Mouse (Mus musculus): ENCODE results near the gene Rbfox1. TPM values are rescaled to one million over a fixed set of nuclear protein-coding genes. Genes with fewer than 3 reads are reported as not detected.

The Rbfox1 gene
- polyA plus RNA-seq (2012; ENCODE audit: insufficient read depth, insufficient read length, low replicate concordance, missing spikeins): not detected in 2 replicates

DNA sequence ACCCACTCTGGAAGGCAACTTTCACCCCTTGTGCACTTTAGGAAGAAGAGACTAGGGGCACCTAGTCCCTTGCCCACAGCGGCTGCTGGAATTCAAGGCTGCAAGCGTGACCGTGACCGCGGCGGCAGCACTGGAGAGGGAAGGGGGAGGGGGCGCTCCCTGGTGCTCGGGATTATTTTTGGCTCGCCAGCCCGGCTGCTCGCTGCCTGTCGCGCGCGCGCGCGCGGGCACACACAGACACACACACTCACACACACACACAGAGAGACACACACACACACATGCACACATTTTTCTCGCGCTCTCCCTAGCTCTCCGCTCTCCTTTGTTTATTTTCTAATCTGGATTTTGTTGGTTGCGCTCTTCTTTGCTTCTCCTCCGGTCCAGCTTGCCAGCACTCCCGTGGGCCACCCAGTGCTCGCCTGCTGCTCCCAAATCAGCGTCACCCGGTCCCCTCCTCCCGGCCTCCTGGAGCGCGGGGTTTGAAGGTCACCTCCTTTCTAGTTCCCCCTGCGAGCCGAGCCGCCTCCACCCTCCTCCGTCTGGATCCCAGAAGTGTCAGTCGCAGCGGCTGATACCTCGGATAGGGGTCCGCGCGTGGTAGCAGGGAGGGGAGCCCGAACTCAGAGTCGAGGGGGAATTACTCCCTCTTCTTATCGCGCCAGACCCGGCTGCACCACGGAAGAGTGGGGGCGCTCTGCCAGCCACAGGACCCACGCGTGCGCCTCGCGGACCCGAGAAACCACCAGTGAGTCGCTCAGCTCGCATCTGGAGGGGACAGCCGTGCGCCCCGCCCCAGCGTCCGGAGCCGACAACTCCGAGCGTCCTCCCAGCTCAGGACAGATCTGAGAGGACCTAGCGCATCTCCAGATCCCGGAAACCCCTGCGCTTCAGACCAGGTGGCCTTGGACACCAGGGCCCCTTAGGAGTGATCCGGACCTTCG, at the start of gene Rbfox1:
TSS of gene Rbfox1 (plus strand) at position 610 of the 944 bp plus-strand sequence.
- Histone ChIP-seq H3K4me1 (ENCODE audit: control insufficient read depth, insufficient read depth, low read length) (peaks cover 11% of the 10 kb centered on the region; the same call in 1 of the 2 replicates), H3K4me3 (ENCODE audit: insufficient read depth, low read depth, low read length) (peak within 1 kb of the TSS; percentile 78), H3K27ac (ENCODE audit: insufficient read depth, low read depth, low read length) (peak within 1 kb of the TSS; percentile 84)
- WGBS: under 1% methylated on average over 69 of the region's 69 CpGs
- TF ChIP-seq POLR2A (IDR thresholded peaks at IDR 0.05; ENCODE audit: insufficient read depth, low read depth, low read length): peak; percentile 26
- TF ChIP-seq CTCF (IDR thresholded peaks at IDR 0.05; ENCODE audit: insufficient read depth, low read depth, low read length): no peak; the same call in 1 of the 2 replicates

DNA sequence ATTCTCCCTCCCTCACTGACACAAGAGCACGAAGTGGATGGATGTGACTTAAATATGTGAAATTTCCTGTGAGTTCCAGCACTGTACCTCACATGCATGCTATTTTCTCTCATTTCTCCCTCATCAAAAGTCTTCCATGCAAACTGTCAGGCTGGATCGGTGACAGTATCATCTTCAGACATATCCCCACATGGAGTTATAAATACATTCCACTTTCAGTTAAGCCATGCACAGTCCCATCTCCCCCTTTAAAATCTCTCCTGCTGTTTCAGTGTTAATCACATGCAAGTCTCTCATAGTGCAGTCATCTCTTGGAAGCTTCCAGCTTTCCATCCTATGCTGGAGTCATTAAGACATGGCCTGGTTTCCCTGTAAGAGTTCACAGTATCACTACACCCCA, 48.4 kb upstream of the Rbfox1 start:
- Histone ChIP-seq H3K27ac (ENCODE audit: insufficient read depth, low read depth, low read length) (no peak overlapping the region), H3K4me3 (ENCODE audit: insufficient read depth, low read depth, low read length) (no peak overlapping the region), H3K4me1 (ENCODE audit: control insufficient read depth, insufficient read depth, low read length) (peaks cover 6% of the 10 kb centered on the region; the same call in 1 of the 2 replicates)
- TF ChIP-seq POLR2A (IDR thresholded peaks at IDR 0.05; ENCODE audit: insufficient read depth, low read depth, low read length) (no peak), CTCF (IDR thresholded peaks at IDR 0.05; ENCODE audit: insufficient read depth, low read depth, low read length) (no peak)
- 94% methylated on average over 2 of the region's 2 CpGs for WGBS

DNA sequence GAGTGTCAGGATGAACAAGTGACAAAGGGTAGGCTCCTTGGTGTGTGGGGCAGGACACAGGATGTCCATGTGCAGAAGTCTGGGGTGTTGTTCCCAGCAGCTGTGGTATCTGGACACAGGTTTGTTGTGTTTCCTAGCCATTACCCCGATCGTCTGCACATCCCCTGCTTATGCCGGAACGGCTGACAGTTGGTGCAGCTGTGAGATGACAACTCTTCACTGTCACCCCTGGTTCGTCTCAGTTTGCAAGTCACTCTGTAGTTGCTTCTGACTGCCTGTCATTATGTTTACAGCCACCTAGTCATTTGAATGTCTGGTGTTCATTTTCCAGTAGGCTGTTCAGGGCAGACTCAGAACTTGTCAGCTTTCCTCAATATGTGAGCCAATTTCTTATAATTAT, 44.0 kb upstream of the Rbfox1 start:
- WGBS: 72% methylated on average over 5 of the region's 5 CpGs

DNA sequence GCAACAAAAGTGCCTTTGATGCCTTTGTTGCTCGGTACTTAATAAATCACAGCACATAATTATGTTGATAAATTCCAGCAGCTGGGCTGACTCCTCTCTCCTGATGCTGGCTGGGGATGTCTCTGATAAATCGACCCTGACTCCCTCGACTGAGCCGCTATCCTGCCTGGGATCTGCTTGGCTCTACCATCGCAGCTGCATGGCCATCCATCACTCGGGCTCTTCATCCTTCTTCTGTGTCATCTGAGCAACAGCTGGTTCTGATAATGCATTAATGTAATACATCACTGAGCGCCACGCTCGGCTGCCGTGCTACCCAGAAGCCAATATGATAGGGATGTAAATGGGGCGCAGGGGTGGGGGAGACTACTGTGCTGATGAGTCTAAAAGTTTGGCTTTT, 39.5 kb upstream of the Rbfox1 start:
- WGBS: 53% methylated on average over 11 of the region's 11 CpGs

More for the DNA sequence above, 44.0 kb upstream of the Rbfox1 start:
- no peak overlapping the region for H3K4me3 ChIP-seq (ENCODE audit: insufficient read depth, low read depth, low read length)
- TF ChIP-seq POLR2A (IDR thresholded peaks at IDR 0.05; ENCODE audit: insufficient read depth, low read depth, low read length) (no peak), CTCF (IDR thresholded peaks at IDR 0.05; ENCODE audit: insufficient read depth, low read depth, low read length) (no peak)
- H3K4me1 ChIP-seq (ENCODE audit: control insufficient read depth, insufficient read depth, low read length): peaks cover 8% of the 10 kb centered on the region; the same call in 1 of the 2 replicates
- H3K27ac ChIP-seq (ENCODE audit: insufficient read depth, low read depth, low read length): no peak overlapping the region

DNA sequence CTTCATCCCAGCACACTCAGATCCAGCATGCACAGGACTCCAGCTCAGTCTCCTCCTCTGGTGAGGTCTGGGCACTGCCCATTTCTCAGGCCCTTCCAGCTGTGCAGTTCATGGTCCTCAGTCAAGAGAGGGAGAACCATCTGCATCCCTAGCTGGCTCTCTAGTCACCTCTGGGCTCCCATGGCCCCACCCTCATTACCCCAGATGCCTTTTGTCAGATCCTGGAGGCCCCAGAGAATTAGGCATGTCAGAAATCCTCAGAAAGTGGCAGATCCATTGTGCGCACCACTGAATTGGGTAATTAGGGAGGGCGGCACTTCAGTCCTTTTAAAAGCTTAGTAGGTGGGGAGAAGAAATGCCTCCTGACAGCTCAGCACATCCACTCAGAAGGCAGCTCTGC, 32.1 kb upstream of the Rbfox1 start:
- Histone ChIP-seq H3K4me1 (ENCODE audit: control insufficient read depth, insufficient read depth, low read length) (peaks cover 8% of the 10 kb centered on the region), H3K27ac (ENCODE audit: insufficient read depth, low read depth, low read length) (no peak overlapping the region), H3K4me3 (ENCODE audit: insufficient read depth, low read depth, low read length) (no peak overlapping the region)
- TF ChIP-seq POLR2A (IDR thresholded peaks at IDR 0.05; ENCODE audit: insufficient read depth, low read depth, low read length): no peak
- no peak for TF ChIP-seq CTCF (IDR thresholded peaks at IDR 0.05; ENCODE audit: insufficient read depth, low read depth, low read length)
- 34% methylated on average over 2 of the region's 2 CpGs for WGBS

More for the DNA sequence above, 39.5 kb upstream of the Rbfox1 start:
- Histone ChIP-seq H3K4me3 (ENCODE audit: insufficient read depth, low read depth, low read length) (no peak overlapping the region), H3K4me1 (ENCODE audit: control insufficient read depth, insufficient read depth, low read length) (peaks cover 8% of the 10 kb centered on the region; the same call in 1 of the 2 replicates), H3K27ac (ENCODE audit: insufficient read depth, low read depth, low read length) (no peak overlapping the region)
- TF ChIP-seq POLR2A (IDR thresholded peaks at IDR 0.05; ENCODE audit: insufficient read depth, low read depth, low read length): no peak
- TF ChIP-seq CTCF (IDR thresholded peaks at IDR 0.05; ENCODE audit: insufficient read depth, low read depth, low read length): no peak

DNA sequence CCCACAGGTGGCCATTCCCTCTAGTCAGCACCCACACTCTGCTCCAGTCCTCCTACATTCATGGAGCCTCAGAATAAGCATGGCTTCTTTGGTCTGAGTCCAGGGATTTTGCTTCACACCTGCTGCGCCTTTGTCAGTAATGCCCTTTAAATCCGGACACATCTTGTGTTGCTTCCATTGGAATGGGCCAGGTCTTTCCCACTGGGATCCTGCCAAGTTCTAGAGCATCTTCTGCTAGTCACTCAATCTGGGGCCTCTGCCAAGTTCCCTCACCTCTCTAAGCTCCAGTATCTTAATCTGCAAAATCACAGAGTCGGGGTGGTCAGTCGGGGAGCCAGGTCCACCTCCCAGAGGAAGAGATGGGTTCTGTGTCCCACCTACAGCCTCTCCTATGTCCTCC, 20.8 kb upstream of the Rbfox1 start:
- 93% methylated on average over 4 of the region's 4 CpGs for WGBS
- H3K4me3 ChIP-seq (ENCODE audit: insufficient read depth, low read depth, low read length): no peak overlapping the region

DNA sequence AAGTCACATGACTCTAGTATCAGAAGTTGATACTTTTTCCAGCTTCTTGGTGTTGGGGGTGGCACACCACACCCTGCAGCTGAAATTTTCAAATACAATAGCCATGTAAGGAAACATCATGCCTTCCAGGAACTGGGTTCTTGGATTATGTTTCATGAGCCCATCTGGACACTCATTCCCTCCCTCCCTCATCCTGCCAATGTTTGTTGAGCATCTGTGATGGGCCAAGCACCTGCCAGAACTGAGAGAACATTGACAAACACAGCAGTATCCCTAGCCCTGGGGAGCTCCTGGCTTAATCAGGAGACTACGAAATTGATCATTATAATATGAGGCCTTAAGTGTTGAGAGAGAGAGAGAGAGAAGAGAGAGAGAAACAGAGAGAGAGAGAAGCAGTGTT, 18.2 kb upstream of the Rbfox1 start:
- no peak overlapping the region for H3K4me3 ChIP-seq (ENCODE audit: insufficient read depth, low read depth, low read length)
- no peak overlapping the region for H3K27ac ChIP-seq (ENCODE audit: insufficient read depth, low read depth, low read length)
- H3K4me1 ChIP-seq (ENCODE audit: control insufficient read depth, insufficient read depth, low read length): no peaks in the 10 kb centered on the region
- TF ChIP-seq CTCF (IDR thresholded peaks at IDR 0.05; ENCODE audit: insufficient read depth, low read depth, low read length) (no peak), POLR2A (IDR thresholded peaks at IDR 0.05; ENCODE audit: insufficient read depth, low read depth, low read length) (no peak)
- WGBS: 83% methylated on average over 1 of the region's 1 CpGs

More for the DNA sequence above, 20.8 kb upstream of the Rbfox1 start:
- no peaks in the 10 kb centered on the region for H3K4me1 ChIP-seq (ENCODE audit: control insufficient read depth, insufficient read depth, low read length)
- TF ChIP-seq CTCF (IDR thresholded peaks at IDR 0.05; ENCODE audit: insufficient read depth, low read depth, low read length) (no peak), POLR2A (IDR thresholded peaks at IDR 0.05; ENCODE audit: insufficient read depth, low read depth, low read length) (no peak)
- no peak overlapping the region for H3K27ac ChIP-seq (ENCODE audit: insufficient read depth, low read depth, low read length)

DNA sequence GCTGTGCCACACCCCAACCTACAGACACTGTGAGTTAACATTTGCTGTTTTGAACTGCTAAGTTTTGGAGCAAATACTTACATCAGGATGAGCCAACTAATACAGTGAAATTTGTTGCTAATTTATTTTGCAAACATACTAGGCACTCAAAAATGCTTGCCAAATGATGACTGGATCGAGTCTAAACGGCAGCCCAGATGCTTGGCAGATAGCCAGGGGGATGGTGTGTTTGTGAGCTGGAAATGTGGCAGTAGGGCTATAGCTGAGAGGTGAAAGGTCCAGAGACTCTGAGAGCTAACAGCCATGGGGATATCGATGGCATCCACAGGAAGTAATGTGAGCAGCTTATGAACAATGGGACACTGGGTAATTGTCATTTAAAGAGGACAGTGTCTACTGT, 14.8 kb upstream of the Rbfox1 start:
- no peaks in the 10 kb centered on the region for H3K4me1 ChIP-seq (ENCODE audit: control insufficient read depth, insufficient read depth, low read length)
- H3K4me3 ChIP-seq (ENCODE audit: insufficient read depth, low read depth, low read length): no peak overlapping the region
- no peak overlapping the region for H3K27ac ChIP-seq (ENCODE audit: insufficient read depth, low read depth, low read length)
- TF ChIP-seq POLR2A (IDR thresholded peaks at IDR 0.05; ENCODE audit: insufficient read depth, low read depth, low read length): no peak
- no peak for TF ChIP-seq CTCF (IDR thresholded peaks at IDR 0.05; ENCODE audit: insufficient read depth, low read depth, low read length)
- 36% methylated on average over 3 of the region's 3 CpGs for WGBS

DNA sequence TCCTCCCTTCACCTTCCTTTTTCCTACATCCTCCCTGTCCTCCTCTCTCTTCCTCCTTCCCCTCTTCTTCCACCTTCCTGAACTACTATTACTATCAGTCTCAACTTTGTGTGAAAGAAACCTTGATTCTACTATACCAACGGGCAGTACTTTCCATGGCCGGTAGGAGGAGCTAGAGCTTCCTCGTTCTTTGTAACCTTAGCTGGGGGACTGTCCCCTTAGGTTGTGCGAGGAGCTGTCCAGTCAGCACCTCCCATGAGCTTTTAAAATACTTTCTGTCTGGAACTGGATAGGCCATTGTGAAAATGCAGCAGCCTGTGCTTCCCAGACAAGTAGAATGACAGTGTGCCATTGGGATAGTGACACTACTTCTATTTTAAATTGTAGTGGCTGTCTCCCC, 3.3 kb upstream of the Rbfox1 start:
- Histone ChIP-seq H3K27ac (ENCODE audit: insufficient read depth, low read depth, low read length) (no peak overlapping the region), H3K4me1 (ENCODE audit: control insufficient read depth, insufficient read depth, low read length) (peaks cover 7% of the 10 kb centered on the region; the same call in 1 of the 2 replicates), H3K4me3 (ENCODE audit: insufficient read depth, low read depth, low read length) (no peak overlapping the region)
- 0 out of 2 replicates have a peak, but pooled peaks have one; percentile 31 for TF ChIP-seq CTCF (IDR thresholded peaks at IDR 0.05; ENCODE audit: insufficient read depth, low read depth, low read length)
- no peak for TF ChIP-seq POLR2A (IDR thresholded peaks at IDR 0.05; ENCODE audit: insufficient read depth, low read depth, low read length)
- 6% methylated on average over 4 of the region's 4 CpGs for WGBS

Data from olfactory bulb, adult 2 months (tissue).